Mouse (Mus musculus): ENCODE measurements around the gene Prune1. TPM values are rescaled to one million over a fixed set of nuclear protein-coding genes. Genes with fewer than 3 reads are reported as not detected.

The Prune1 gene
- polyA plus RNA-seq, 1 experiment from 2014 or later: 24.2 TPM

DNA sequence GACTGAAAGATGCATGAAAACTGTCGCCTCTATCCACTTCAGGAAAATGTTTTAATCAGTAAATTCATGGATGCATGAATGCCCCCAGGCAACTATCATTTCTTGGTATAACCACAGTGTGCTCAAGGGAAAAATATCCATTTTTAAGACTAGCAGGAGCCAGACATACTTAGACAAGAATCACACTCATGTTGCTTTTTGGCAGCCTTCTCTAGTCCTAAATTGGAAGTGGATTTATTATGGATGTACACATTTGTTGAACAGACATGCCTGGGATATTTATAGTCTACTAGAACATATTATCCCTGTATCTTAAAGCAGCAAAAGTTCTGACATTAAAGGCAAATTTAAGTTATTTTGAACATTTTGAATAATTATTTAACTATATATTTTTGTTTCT, 17.2 kb downstream of the Prune1 start:
- ATAC-seq (ENCODE audit: low read depth): no peak
- Histone ChIP-seq H3K36me3 (ENCODE audit: control insufficient read depth, insufficient read depth, low read length) (peaks cover 76% of the 10 kb centered on the region), H3K27ac (replicated peaks; ENCODE audit: low read depth, low read length) (no peak overlapping the region), H3K27me3 (replicated peaks; ENCODE audit: control insufficient read depth, insufficient read depth, low read length) (no peaks in the 10 kb centered on the region), H3K4me1 (ENCODE audit: control insufficient read depth, insufficient read depth, low read length) (no peaks in the 10 kb centered on the region), H3K9me3 (ENCODE audit: control insufficient read depth, low read length) (no peaks in the 10 kb centered on the region), H3K4me2 (ENCODE audit: low read depth, low read length) (no peak overlapping the region), H3K4me3 (ENCODE audit: low read depth, low read length) (no peak overlapping the region), H3K9ac (ENCODE audit: low read depth, low read length) (no peak overlapping the region)
- DNase-seq (ENCODE audit: low spot score): no peak
- WGBS: 68% methylated on average over 1 of the region's 1 CpGs

DNA sequence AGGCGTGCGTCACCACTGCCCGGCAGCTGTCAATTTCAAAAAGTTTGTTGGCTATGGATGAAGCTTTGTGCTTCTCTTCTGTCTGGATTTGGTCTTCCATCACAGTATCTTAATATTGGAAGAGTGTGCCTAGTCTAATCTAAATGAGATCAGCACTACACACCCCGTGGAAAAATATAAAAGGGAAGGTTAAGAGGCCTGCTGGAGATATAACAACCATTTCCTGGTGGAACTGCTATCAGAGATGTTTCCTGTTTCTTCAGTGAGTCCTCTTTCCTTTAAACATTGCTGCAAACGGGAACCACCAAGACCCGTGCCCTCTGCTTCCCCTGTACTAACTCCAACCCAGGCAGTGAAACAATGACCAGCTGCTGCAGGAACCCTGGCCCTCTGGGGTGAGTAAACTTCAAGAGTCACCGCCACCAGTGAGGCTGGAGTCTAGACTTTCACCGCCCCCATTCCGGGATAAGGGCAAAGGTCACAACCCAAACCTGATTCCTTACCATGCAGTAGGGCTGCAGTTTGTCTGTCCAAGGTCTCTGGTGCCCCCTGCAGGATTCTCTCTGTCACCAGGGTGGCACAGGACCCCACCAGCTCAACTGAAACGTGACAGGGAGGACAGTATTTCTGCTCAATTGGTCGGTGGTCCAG, 18.7 kb downstream of the Prune1 start:
- peaks cover 90% of the 10 kb centered on the region for H3K36me3 ChIP-seq (ENCODE audit: control insufficient read depth, insufficient read depth, low read length)
- no peaks in the 10 kb centered on the region for H3K4me1 ChIP-seq (ENCODE audit: control insufficient read depth, insufficient read depth, low read length)
- H3K9ac ChIP-seq (ENCODE audit: low read depth, low read length): no peak overlapping the region
- H3K27me3 ChIP-seq (replicated peaks; ENCODE audit: control insufficient read depth, insufficient read depth, low read length): no peaks in the 10 kb centered on the region
- H3K9me3 ChIP-seq (ENCODE audit: control insufficient read depth, low read length): no peaks in the 10 kb centered on the region
- ATAC-seq (ENCODE audit: low read depth) (no peak), DNase-seq (ENCODE audit: low spot score) (peak; percentile 57)
- no peak overlapping the region for H3K4me3 ChIP-seq (ENCODE audit: low read depth, low read length)
- no peak overlapping the region for H3K27ac ChIP-seq (replicated peaks; ENCODE audit: low read depth, low read length)
- no peak overlapping the region for H3K4me2 ChIP-seq (ENCODE audit: low read depth, low read length)
- WGBS: 43% methylated on average over 11 of the region's 11 CpGs

DNA sequence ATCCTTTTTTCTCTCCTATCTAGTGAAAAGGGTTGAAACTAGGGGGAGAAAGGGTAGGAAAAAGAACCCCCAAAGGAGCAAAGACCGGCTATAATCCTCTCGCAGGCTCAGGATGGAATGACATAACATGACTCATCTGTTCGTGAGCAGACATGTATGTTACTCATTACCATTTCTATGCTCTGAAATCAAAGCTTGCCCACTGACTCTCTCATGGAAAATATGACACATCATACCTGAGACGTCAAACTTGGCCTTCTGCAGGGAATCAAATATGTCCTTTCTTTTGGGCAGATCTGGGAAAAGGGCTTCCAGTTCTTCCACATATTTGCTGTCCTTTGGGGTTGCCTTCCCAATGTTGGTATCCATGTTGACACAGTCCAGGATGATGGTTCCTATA, 19.9 kb downstream of the Prune1 start:
- Histone ChIP-seq H3K9me3 (ENCODE audit: control insufficient read depth, low read length) (no peaks in the 10 kb centered on the region), H3K4me1 (ENCODE audit: control insufficient read depth, insufficient read depth, low read length) (no peaks in the 10 kb centered on the region), H3K27ac (replicated peaks; ENCODE audit: low read depth, low read length) (no peak overlapping the region), H3K4me2 (ENCODE audit: low read depth, low read length) (no peak overlapping the region), H3K36me3 (ENCODE audit: control insufficient read depth, insufficient read depth, low read length) (peaks cover 91% of the 10 kb centered on the region), H3K27me3 (replicated peaks; ENCODE audit: control insufficient read depth, insufficient read depth, low read length) (no peaks in the 10 kb centered on the region), H3K4me3 (ENCODE audit: low read depth, low read length) (no peak overlapping the region), H3K9ac (ENCODE audit: low read depth, low read length) (no peak overlapping the region)
- DNase-seq (ENCODE audit: low spot score) (no peak), ATAC-seq (ENCODE audit: low read depth) (no peak)
- WGBS: 79% methylated on average over 4 of the region's 4 CpGs

DNA sequence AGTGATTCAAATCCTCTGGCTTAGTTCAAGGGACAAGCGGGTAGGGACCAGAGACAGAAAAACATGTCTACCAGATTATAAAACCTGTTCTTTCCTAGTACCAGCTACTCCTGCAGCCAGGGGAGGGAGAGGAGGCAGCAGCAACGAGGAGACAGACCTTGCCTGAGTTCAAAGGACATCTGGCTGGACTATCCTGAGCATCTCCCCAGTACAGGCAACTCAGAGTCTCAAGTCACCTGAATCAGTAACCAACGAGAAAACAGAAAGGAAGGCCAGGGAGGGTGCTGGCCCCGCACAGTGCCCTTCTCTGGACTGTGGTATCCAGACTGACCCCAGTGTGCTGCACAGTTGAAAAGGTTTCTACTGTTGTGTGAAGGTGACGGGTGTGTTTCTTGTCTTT, 24.9 kb downstream of the Prune1 start:
- 88% methylated on average over 5 of the region's 5 CpGs for WGBS

DNA sequence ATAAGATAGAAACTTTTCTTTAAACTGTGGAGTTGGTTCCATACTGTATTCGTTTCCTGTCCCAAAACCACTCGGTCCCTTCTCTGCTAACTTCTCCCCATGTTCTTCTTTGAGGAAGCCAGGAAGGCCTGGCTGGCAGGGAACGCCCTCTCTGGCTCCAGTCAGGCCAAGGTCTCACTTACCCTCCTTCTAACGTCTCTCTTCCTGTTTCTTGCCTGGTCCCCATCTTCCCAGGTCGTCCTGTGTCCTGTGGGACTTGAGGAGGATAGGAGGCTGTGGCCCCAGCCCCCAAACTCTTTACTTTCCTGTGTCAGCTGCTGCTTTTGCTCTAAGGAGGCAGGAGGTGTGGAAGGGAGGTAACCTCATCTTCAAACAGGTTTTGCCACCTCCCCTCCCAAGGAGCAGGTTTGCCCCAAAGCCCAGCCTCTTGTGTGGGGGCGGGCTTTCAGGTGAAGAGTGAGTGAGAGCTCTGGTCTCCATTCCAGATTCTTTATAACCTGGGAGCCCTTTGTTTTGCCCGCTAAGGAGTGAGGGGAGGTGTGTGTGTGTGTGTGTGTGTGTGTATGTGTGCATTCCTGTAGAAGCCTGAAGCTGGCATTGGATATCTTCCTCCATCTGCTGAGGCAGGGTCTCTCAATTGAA, 31.0 kb downstream of the Prune1 start, which contains the start of gene Bnipl:
Gene Bnipl, minus strand, starts transcription at position 411 of the 642 bp plus-strand sequence.
- H3K4me3 ChIP-seq (ENCODE audit: low read depth, low read length): 0 out of 2 replicates have a peak within 1 kb of the TSS, but pooled peaks have one; percentile 3
- H3K4me1 ChIP-seq (ENCODE audit: control insufficient read depth, insufficient read depth, low read length): no peaks in the 10 kb centered on the region
- peak; percentile 77 for DNase-seq (ENCODE audit: low spot score)
- peak within 1 kb of the TSS; percentile 28; the same call in 1 of the 2 replicates for H3K4me2 ChIP-seq (ENCODE audit: low read depth, low read length)
- no peak within 1 kb of the TSS for H3K9ac ChIP-seq (ENCODE audit: low read depth, low read length)
- 45% methylated on average over 7 of the region's 7 CpGs for WGBS
- peak within 1 kb of the TSS; percentile 33 for H3K27ac ChIP-seq (replicated peaks; ENCODE audit: low read depth, low read length)
- peaks cover 35% of the 10 kb centered on the region for H3K36me3 ChIP-seq (ENCODE audit: control insufficient read depth, insufficient read depth, low read length)
- peak; percentile 73; the same call in 1 of the 2 replicates for ATAC-seq (ENCODE audit: low read depth)
- H3K27me3 ChIP-seq (replicated peaks; ENCODE audit: control insufficient read depth, insufficient read depth, low read length): no peaks in the 10 kb centered on the region
- no peaks in the 10 kb centered on the region for H3K9me3 ChIP-seq (ENCODE audit: control insufficient read depth, low read length)

More for the DNA sequence above, 24.9 kb downstream of the Prune1 start:
- ATAC-seq (ENCODE audit: low read depth) (no peak), DNase-seq (ENCODE audit: low spot score) (no peak)
- Histone ChIP-seq H3K4me2 (ENCODE audit: low read depth, low read length) (no peak overlapping the region), H3K36me3 (ENCODE audit: control insufficient read depth, insufficient read depth, low read length) (peaks cover 84% of the 10 kb centered on the region), H3K9ac (ENCODE audit: low read depth, low read length) (no peak overlapping the region), H3K9me3 (ENCODE audit: control insufficient read depth, low read length) (no peaks in the 10 kb centered on the region), H3K27ac (replicated peaks; ENCODE audit: low read depth, low read length) (no peak overlapping the region), H3K27me3 (replicated peaks; ENCODE audit: control insufficient read depth, insufficient read depth, low read length) (no peaks in the 10 kb centered on the region), H3K4me1 (ENCODE audit: control insufficient read depth, insufficient read depth, low read length) (no peaks in the 10 kb centered on the region), H3K4me3 (ENCODE audit: low read depth, low read length) (no peak overlapping the region)

DNA sequence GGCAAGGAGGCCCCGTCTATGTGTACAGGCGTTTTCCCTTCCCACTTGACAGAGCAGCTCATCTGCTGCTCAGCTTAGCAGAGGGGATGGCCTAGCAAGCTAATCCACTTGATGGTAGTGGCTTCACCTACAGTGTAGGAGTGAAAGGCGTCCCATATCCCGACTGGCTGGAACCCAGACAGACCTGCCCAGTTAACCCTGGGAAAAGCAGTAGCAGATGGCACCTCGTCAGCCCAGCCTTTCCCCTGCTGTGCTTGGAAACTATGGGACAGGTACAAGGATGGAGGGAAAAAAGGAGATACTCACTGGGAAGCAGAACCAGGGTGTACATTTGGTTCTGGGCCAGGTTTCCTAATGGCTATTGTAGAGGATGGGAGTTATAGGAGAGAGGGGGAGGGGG, 31.5 kb downstream of the Prune1 start:
- Histone ChIP-seq H3K36me3 (ENCODE audit: control insufficient read depth, insufficient read depth, low read length) (peaks cover 33% of the 10 kb centered on the region), H3K4me1 (ENCODE audit: control insufficient read depth, insufficient read depth, low read length) (no peaks in the 10 kb centered on the region), H3K4me3 (ENCODE audit: low read depth, low read length) (0 out of 2 replicates have a peak overlapping the region, but pooled peaks have one; percentile 3), H3K4me2 (ENCODE audit: low read depth, low read length) (peak overlapping the region; percentile 28; the same call in 1 of the 2 replicates), H3K9me3 (ENCODE audit: control insufficient read depth, low read length) (no peaks in the 10 kb centered on the region), H3K27me3 (replicated peaks; ENCODE audit: control insufficient read depth, insufficient read depth, low read length) (no peaks in the 10 kb centered on the region), H3K27ac (replicated peaks; ENCODE audit: low read depth, low read length) (peak overlapping the region; percentile 33), H3K9ac (ENCODE audit: low read depth, low read length) (no peak overlapping the region)
- ATAC-seq (ENCODE audit: low read depth) (no peak), DNase-seq (ENCODE audit: low spot score) (no peak)
- 64% methylated on average over 5 of the region's 5 CpGs for WGBS

DNA sequence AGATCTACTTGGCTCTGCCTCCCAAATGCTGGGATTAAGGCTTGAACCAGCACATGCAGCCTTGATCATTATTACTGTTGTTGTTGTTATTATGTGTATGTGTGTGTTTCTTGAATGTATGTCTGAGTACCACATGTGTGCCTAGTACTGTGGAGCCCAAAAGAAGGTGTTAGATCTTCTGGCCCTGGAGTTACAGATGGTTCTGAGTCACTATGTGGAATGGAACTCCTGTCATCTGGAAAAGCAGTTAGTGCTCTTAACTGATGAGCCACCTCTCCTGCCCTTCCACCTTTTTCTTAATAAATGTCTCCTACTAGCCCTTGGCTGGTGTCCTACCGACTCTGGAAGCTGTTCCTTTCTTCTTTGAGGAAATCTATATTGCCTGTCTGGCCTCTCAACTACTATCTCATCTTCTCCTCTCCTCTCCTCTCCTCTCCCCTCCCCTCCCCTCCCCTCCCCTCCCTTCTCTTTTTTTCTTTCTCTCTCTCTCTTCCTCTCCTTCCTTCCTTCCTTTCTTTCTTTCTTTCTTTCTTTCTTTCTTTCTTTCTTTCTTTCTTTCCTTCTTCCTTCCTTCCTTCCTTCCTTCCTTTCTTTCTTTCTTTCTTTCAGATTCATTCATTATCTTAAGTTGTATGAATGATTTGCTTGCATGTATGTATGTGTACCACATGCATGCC, 34.1 kb downstream of the Prune1 start:
- H3K4me2 ChIP-seq (ENCODE audit: low read depth, low read length): no peak overlapping the region
- H3K4me1 ChIP-seq (ENCODE audit: control insufficient read depth, insufficient read depth, low read length): no peaks in the 10 kb centered on the region
- no peak overlapping the region for H3K27ac ChIP-seq (replicated peaks; ENCODE audit: low read depth, low read length)
- no peaks in the 10 kb centered on the region for H3K27me3 ChIP-seq (replicated peaks; ENCODE audit: control insufficient read depth, insufficient read depth, low read length)
- WGBS: 71% methylated on average over 1 of the region's 1 CpGs
- ATAC-seq (ENCODE audit: low read depth) (no peak), DNase-seq (ENCODE audit: low spot score) (no peak)
- H3K9me3 ChIP-seq (ENCODE audit: control insufficient read depth, low read length): no peaks in the 10 kb centered on the region
- H3K36me3 ChIP-seq (ENCODE audit: control insufficient read depth, insufficient read depth, low read length): peaks cover 21% of the 10 kb centered on the region; the same call in 1 of the 2 replicates
- no peak overlapping the region for H3K9ac ChIP-seq (ENCODE audit: low read depth, low read length)
- no peak overlapping the region for H3K4me3 ChIP-seq (ENCODE audit: low read depth, low read length)

DNA sequence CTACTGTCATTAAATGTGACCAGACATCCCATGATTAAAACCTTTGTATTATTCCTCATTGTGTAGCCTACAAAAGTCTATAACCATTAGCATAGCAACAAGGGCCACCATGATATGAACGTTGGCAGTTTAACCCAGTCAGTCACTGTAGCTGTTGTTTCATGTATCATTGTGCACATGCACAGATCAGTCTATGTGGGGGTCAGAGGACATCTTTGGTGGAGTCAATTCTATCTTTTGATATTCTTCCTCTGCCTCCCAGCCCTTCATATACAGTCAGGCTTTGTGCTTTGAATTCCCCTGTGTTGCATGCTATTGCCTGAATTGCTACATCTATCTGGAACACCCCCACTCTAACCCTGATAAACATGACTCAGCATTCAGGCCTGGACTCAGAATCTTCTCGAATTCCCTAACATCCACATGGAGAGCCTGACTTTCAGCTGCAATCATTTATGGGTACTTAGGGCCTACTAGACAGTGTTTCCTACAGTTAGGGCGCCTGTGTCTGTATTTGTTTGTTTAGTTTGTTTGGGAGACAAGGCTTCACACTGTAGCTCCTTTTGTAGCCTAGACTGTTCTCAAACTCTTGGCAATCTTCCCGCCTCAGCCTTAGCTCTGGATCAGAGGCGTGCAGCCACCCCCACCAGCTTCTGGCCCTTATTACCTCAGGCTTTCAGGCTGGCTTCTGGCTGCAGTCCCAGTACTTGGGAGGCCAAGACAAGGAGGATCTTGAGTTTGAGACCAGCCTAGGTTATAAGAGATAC, 35.2 kb downstream of the Prune1 start:
- no peaks in the 10 kb centered on the region for H3K27me3 ChIP-seq (replicated peaks; ENCODE audit: control insufficient read depth, insufficient read depth, low read length)
- H3K9me3 ChIP-seq (ENCODE audit: control insufficient read depth, low read length): no peaks in the 10 kb centered on the region
- no peak overlapping the region for H3K4me2 ChIP-seq (ENCODE audit: low read depth, low read length)
- H3K9ac ChIP-seq (ENCODE audit: low read depth, low read length): no peak overlapping the region
- ATAC-seq (ENCODE audit: low read depth): no peak
- H3K27ac ChIP-seq (replicated peaks; ENCODE audit: low read depth, low read length): no peak overlapping the region
- H3K4me3 ChIP-seq (ENCODE audit: low read depth, low read length): no peak overlapping the region
- peak; percentile 42 for DNase-seq (ENCODE audit: low spot score)
- 0 out of 2 replicates have a peak, but pooled peaks cover 16% of the 10 kb centered on the region for H3K36me3 ChIP-seq (ENCODE audit: control insufficient read depth, insufficient read depth, low read length)
- H3K4me1 ChIP-seq (ENCODE audit: control insufficient read depth, insufficient read depth, low read length): no peaks in the 10 kb centered on the region
- 72% methylated on average over 5 of the region's 5 CpGs for WGBS

All from embryonic facial prominence, embryonic 14.5 days (tissue).